In the genomic region with DNA sequence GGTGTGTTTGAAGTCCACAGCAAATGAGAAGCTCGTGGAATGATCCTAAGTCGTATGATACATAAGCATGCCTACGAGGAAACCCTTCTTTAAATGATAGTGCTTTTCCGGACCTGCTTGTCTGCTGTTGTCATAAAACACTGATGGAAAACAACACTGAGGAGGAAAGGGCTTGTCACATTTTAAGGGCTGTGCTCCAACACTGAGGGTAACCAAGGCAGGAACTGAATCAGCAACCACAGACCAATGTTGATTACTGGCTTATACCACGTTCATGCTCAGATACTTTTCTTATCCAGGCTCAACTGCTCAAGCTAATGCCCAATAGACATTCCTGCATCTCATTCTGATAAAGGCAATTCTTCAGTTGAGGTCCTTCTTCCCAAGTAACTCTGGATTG, we compare ENCODE assay signal across 25 mouse cellular contexts. TPM values are rescaled to one million over a fixed set of nuclear protein-coding genes. Genes with fewer than 3 reads are reported as not detected.
"Had no signal": no experiment of that assay in that cellular context is flagged by ENCODE, and none has a peak within 500 bp of the region (broad histone marks: within the 10 kb centered on the region; RNA-seq: fewer than 3 reads in every experiment).

No protein-coding gene starts in this region.

- DNase-seq: gastrocnemius, adult 2 months; gastrocnemius, postnatal 10 days; gastrocnemius, postnatal 25 days; heart, adult 18-20 months; heart, postnatal 10 days; heart, postnatal 4 days; kidney, adult 11 months; kidney, adult 2 months; kidney, postnatal 10 days; kidney, postnatal 25 days; kidney, postnatal 4 days; liver had no signal

- H3K4me3 ChIP-seq: gastrocnemius, adult 2 months; heart, embryonic 10.5 days; heart, embryonic 12.5 days; hindbrain, embryonic 13.5 days; hindbrain, embryonic 15.5 days; layer of hippocampus, adult 2 months; left cerebral cortex, adult 2 months; limb, embryonic 10.5 days; limb, embryonic 12.5 days had no signal

- H3K27ac ChIP-seq: gastrocnemius, adult 2 months; heart, embryonic 10.5 days; hindbrain, embryonic 13.5 days; hindbrain, embryonic 15.5 days; hindbrain, postnatal 0 days; layer of hippocampus, adult 2 months; left cerebral cortex, adult 2 months; limb, embryonic 10.5 days; limb, embryonic 12.5 days had no signal

- H3K9me3 ChIP-seq: heart, embryonic 10.5 days; heart, embryonic 12.5 days; hindbrain, embryonic 13.5 days; hindbrain, embryonic 15.5 days; limb, embryonic 10.5 days; limb, embryonic 12.5 days had no signal

- H3K9ac ChIP-seq: heart, embryonic 12.5 days; hindbrain, embryonic 13.5 days; hindbrain, embryonic 15.5 days; limb, embryonic 12.5 days had no signal

- ATAC-seq: hindbrain, postnatal 0 days; intestine, embryonic 16.5 days had no signal

- H3K4me2 ChIP-seq: heart, embryonic 12.5 days; hindbrain, embryonic 13.5 days; hindbrain, embryonic 15.5 days; limb, embryonic 12.5 days; liver, embryonic 11.5 days had no signal

- H3K36me3 ChIP-seq: heart, embryonic 10.5 days; heart, embryonic 12.5 days; hindbrain, embryonic 13.5 days; hindbrain, embryonic 15.5 days; limb, embryonic 10.5 days; limb, embryonic 12.5 days had no signal

RNA-seq across cellular contexts. Expression of a gene that starts 4.4 kb away (rescaled TPM):
- total RNA-seq: granulocyte monocyte progenitor cell, adult 5-6 weeks; heart, adult 18-20 months; heart, postnatal 25 days; heart, postnatal 4 days had no signal
